Mouse (Mus musculus): ENCODE results near the gene Daam1. TPM values are rescaled to one million over a fixed set of nuclear protein-coding genes. Genes with fewer than 3 reads are reported as not detected.

The Daam1 gene
- polyA plus RNA-seq, 1 experiment from 2014 or later: 25.0 TPM

DNA sequence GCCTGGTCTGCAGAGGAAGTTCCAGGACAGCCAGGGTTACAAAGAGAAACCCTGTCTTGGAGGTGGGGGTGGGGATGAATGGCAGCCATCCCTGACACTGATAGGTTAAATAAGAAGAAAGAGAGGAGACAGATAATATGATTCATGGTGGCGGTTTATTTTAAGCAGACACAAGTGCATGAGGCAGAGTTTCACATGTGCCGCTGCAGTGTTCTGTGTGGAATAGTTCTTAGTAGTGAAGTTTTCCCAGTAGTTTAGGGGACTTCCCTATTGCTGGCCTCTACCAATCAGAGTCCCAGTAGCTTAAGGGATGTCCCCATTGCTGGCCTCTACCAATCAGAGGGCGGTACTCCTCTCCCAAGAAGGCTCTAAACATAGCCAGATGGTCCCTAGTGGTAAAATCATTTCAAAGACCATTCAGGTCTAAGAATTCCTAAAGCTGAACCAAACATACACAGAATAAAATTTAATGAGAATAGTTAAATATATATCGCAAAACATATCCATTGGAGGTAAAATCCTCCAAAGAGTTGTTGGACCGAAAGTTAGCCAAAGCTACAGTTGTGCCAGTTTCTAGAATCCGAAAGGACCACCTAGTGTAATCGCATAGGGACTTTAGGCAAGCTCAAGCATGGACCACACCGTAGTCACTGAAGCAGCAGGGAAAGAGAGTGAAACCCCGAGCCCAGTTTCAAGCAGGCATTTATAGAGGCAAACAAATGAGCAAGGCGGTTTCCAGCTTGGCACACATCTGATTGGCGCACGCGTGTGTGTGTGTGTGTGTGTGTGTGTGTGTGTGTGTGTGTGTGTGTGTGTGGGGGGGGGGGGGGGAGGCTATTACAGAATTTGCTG lies 178.4 kb downstream of the Daam1 start:
- WGBS: 93% methylated on average over 13 of the region's 13 CpGs
- H3K9ac ChIP-seq: no peak overlapping the region
- no peaks in the 10 kb centered on the region for H3K4me1 ChIP-seq (replicated peaks)
- H3K27ac ChIP-seq: no peak overlapping the region
- H3K27me3 ChIP-seq: no peaks in the 10 kb centered on the region
- H3K36me3 ChIP-seq: no peaks in the 10 kb centered on the region
- no peak overlapping the region for H3K4me3 ChIP-seq
- no peak for ATAC-seq (ENCODE audit: low FRiP score)
- no peak overlapping the region for H3K4me2 ChIP-seq
- H3K9me3 ChIP-seq: no peaks in the 10 kb centered on the region

DNA sequence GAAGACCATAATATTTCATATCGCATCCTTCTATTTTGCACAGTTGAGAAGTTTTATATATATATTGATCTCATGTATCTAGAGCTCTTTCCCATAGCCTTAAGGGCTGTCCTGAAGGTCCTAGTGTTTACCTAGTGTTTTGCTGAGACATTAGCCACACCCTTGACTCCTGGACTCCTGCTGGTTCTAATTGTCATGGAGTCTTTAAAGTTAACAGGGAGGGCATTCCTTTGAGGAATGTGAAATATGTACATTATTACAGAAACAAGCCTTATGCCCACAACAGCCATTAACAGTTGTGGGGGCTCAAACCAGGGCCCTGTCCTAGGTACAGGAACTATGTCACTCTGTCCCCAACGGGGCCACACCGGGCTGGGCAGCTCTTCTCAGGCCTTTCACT lies 180.5 kb downstream of the Daam1 start:
- H3K36me3 ChIP-seq: no peaks in the 10 kb centered on the region
- no peak for ATAC-seq (ENCODE audit: low FRiP score)
- H3K9me3 ChIP-seq: no peaks in the 10 kb centered on the region
- H3K9ac ChIP-seq: no peak overlapping the region
- no peak overlapping the region for H3K4me2 ChIP-seq
- no peaks in the 10 kb centered on the region for H3K4me1 ChIP-seq (replicated peaks)
- no peak overlapping the region for H3K27ac ChIP-seq
- H3K27me3 ChIP-seq: no peaks in the 10 kb centered on the region
- WGBS: 98% methylated on average over 3 of the region's 3 CpGs
- H3K4me3 ChIP-seq: no peak overlapping the region

DNA sequence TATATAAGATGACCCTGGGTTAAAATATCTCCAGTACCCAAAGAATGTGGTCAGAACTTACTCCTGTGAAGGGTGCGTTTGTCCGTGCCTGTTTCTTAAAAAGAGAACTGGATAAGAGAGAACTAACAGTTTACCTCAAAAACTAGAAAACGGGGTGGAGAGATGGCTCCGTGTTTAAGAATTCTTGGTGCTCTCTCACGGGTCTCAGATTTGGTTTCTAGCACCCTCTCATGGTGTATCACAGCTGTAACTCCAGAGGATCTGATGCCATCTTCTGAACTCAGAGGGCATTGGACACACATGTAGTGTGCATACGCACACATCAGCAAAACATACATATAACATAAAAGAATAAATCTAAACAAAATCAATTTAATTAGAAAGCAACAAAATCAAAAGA lies 181.2 kb downstream of the Daam1 start:
- no peak overlapping the region for H3K4me2 ChIP-seq
- no peaks in the 10 kb centered on the region for H3K36me3 ChIP-seq
- no peak overlapping the region for H3K27ac ChIP-seq
- no peak overlapping the region for H3K9ac ChIP-seq
- H3K9me3 ChIP-seq: no peaks in the 10 kb centered on the region
- no peaks in the 10 kb centered on the region for H3K27me3 ChIP-seq
- no peak for ATAC-seq (ENCODE audit: low FRiP score)
- no peak overlapping the region for H3K4me3 ChIP-seq
- no peaks in the 10 kb centered on the region for H3K4me1 ChIP-seq (replicated peaks)
- 91% methylated on average over 6 of the region's 6 CpGs for WGBS

DNA sequence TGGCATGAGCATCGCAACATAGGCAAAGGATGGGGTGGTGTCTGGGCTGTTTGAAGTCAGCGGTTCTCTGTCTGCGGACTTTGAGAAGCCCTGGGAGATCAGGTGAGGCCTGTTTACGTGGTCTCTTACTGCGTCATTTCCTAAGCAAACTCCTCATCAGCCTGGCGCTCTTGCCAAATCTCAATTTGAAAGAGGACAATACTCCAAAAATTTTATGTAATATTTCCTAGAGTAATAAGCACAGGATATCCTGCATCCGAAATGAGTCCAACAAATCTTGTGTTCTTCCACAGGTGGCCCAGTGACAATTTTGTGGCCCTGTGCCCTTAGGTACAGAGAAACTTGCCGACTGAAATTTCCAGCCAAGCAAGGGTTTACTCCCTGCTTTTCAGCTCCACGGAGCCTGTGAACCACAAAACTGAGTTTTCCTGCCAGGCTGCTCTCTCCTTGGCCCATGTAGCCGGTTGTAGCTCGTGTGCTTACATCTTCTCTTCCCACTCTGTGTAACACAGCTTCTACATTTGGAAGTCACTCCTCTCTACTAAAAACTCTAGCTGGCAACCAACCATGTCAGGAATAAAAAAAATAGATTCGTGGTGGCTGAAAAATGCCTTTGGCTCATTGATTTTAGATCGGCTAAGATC lies 183.0 kb downstream of the Daam1 start:
- no peak for ATAC-seq (ENCODE audit: low FRiP score)

DNA sequence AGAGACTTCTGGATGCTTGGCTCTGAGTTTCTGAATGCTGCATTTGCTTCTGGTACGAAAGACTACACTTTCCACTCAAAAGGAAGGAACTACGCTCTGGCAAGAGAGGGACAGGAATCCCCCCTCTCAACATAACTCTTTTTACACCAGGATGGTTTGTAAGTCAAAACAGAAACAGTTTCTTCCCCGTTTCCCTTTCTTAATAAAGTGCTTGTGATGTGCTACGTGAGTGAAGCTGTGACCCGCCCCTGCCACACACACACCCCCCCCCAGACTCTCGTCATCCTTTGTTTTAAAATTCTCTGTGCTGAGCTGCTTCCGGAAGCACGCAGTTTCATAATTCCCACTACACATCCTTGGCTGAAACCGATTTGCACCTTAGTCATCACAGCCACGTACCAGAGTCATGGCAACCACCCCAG lies 183.5 kb downstream of the Daam1 start:
- ATAC-seq (ENCODE audit: low FRiP score): no peak
- Histone ChIP-seq H3K36me3 (no peaks in the 10 kb centered on the region), H3K4me3 (no peak overlapping the region), H3K9me3 (no peaks in the 10 kb centered on the region), H3K27me3 (no peaks in the 10 kb centered on the region), H3K4me1 (replicated peaks) (no peaks in the 10 kb centered on the region), H3K9ac (no peak overlapping the region), H3K27ac (no peak overlapping the region), H3K4me2 (no peak overlapping the region)
- 70% methylated on average over 10 of the region's 10 CpGs for WGBS

More for the DNA sequence above, 183.0 kb downstream of the Daam1 start:
- no peak overlapping the region for H3K4me3 ChIP-seq
- no peaks in the 10 kb centered on the region for H3K9me3 ChIP-seq
- WGBS: 87% methylated on average over 13 of the region's 13 CpGs
- H3K4me2 ChIP-seq: no peak overlapping the region
- H3K36me3 ChIP-seq: no peaks in the 10 kb centered on the region
- no peak overlapping the region for H3K9ac ChIP-seq
- H3K4me1 ChIP-seq (replicated peaks): no peaks in the 10 kb centered on the region
- no peaks in the 10 kb centered on the region for H3K27me3 ChIP-seq
- H3K27ac ChIP-seq: no peak overlapping the region

DNA sequence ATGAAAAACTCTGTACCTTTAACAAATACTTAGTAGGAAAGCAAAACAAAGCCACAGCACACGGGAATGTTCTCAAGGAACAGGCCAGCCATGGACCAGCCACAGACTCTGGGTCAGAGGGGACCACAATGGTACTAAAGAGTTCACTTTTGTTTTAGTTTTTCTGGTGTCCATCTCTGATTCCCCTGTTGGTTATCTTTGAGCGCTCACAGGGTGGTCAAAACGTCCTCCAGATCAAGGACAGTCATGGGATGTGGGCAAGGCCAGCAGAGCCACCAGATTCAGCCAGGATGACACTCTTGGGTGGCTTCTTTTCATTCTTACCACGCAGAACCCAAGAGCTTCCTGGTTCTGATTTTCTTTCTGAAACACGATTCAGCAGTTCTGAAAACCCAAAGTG lies 184.4 kb downstream of the Daam1 start:
- H3K27ac ChIP-seq: no peak overlapping the region
- no peaks in the 10 kb centered on the region for H3K27me3 ChIP-seq
- no peak overlapping the region for H3K4me2 ChIP-seq
- no peaks in the 10 kb centered on the region for H3K9me3 ChIP-seq
- ATAC-seq (ENCODE audit: low FRiP score): no peak
- no peak overlapping the region for H3K4me3 ChIP-seq
- 75% methylated on average over 5 of the region's 5 CpGs for WGBS
- no peak overlapping the region for H3K9ac ChIP-seq
- no peaks in the 10 kb centered on the region for H3K4me1 ChIP-seq (replicated peaks)
- no peaks in the 10 kb centered on the region for H3K36me3 ChIP-seq

DNA sequence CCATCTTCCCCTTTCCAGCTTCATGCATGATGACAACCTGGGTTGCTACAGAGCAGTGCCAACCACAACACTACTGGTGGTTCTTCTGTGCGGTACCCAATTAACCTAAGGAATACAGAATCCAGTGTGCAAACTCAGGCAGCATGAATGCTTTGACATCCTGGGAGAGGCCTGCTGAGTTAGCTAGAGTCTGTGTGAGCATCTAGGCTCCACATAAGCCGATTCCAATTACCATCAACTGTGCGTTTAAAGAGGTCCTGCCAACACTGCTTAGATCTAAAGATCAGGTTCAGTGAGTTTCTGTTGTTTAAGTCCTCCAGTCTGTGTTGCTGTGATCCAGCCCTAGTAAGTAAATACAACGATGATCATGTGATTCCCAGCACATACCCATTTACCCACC lies 189.4 kb downstream of the Daam1 start:
- Histone ChIP-seq H3K4me3 (no peak overlapping the region), H3K27ac (no peak overlapping the region), H3K27me3 (no peaks in the 10 kb centered on the region), H3K9ac (no peak overlapping the region), H3K9me3 (no peaks in the 10 kb centered on the region), H3K4me2 (no peak overlapping the region), H3K4me1 (replicated peaks) (peaks cover 10% of the 10 kb centered on the region), H3K36me3 (no peaks in the 10 kb centered on the region)
- 93% methylated on average over 4 of the region's 4 CpGs for WGBS
- ATAC-seq (ENCODE audit: low FRiP score): no peak

DNA sequence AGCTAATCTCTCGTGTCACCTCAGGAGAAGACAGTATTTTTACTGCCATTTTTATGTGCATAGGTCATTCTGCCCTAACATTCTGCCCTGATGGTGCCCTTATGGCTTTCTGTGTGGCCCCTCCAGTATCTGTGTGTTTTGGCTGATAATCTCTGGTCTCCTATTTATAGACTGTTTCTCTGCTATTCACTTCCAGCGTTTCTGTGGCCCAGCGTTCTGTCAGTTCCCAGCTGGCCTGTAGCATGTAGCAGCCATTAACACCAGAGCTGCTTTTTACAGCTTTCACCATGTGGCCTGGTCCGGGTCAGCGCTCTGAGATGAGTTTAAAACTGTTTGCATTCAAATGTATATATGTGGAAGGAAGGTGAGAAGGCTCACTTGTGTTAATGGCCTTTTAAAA lies 190.7 kb downstream of the Daam1 start:
- no peaks in the 10 kb centered on the region for H3K9me3 ChIP-seq
- H3K36me3 ChIP-seq: no peaks in the 10 kb centered on the region
- peaks cover 13% of the 10 kb centered on the region for H3K4me1 ChIP-seq (replicated peaks)
- no peaks in the 10 kb centered on the region for H3K27me3 ChIP-seq
- H3K27ac ChIP-seq: no peak overlapping the region
- no peak overlapping the region for H3K9ac ChIP-seq
- WGBS: 72% methylated on average over 5 of the region's 5 CpGs
- H3K4me3 ChIP-seq: no peak overlapping the region
- H3K4me2 ChIP-seq: no peak overlapping the region
- ATAC-seq (ENCODE audit: low FRiP score): no peak

DNA sequence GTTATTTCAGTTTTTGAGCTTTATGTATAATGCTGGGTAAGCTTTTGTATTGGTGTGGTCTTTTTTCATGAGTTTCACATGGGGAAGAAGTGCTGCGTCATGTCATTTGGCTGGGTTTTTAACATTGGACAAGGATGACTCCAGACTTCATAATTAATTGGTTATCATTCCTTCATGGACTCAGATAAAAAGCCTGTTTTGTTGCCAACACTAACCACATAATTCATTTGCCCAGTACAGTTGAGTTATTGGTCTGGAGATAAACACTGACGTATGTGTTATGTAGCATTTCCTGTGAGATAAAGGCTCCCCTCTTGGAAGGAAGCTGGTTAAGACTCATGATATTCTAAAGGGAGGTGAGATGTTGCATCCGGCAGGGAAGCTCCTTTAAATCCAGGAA lies 191.9 kb downstream of the Daam1 start:
- Histone ChIP-seq H3K36me3 (no peaks in the 10 kb centered on the region), H3K27me3 (no peaks in the 10 kb centered on the region), H3K4me2 (no peak overlapping the region), H3K9ac (no peak overlapping the region), H3K4me3 (no peak overlapping the region), H3K4me1 (replicated peaks) (peaks cover 13% of the 10 kb centered on the region), H3K27ac (no peak overlapping the region), H3K9me3 (no peaks in the 10 kb centered on the region)
- no peak for ATAC-seq (ENCODE audit: low FRiP score)
- WGBS: 94% methylated on average over 3 of the region's 3 CpGs

DNA sequence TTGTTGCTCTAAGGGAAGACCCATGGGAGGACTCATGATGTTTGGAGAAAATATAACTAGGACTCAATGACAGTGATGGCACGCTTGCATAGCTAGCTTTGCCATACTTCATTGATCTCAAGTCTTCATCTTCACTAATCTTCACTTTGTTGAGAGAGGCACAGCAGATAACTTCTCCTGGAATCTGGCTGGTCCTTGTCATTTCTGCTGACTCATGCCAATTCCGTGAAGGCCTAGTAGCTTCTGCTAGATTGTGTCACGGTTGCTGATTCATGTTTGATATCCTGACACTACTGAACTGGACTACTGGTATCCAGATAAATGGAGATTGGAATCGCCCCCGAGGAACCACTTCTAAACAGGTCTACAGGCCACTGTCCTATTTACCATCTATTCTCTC lies 192.7 kb downstream of the Daam1 start:
- Histone ChIP-seq H3K4me1 (replicated peaks) (peaks cover 13% of the 10 kb centered on the region), H3K27ac (no peak overlapping the region), H3K9me3 (no peaks in the 10 kb centered on the region), H3K4me2 (no peak overlapping the region), H3K36me3 (no peaks in the 10 kb centered on the region), H3K27me3 (no peaks in the 10 kb centered on the region), H3K4me3 (no peak overlapping the region), H3K9ac (no peak overlapping the region)
- no peak for ATAC-seq (ENCODE audit: low FRiP score)
- WGBS: 93% methylated on average over 5 of the region's 5 CpGs

DNA sequence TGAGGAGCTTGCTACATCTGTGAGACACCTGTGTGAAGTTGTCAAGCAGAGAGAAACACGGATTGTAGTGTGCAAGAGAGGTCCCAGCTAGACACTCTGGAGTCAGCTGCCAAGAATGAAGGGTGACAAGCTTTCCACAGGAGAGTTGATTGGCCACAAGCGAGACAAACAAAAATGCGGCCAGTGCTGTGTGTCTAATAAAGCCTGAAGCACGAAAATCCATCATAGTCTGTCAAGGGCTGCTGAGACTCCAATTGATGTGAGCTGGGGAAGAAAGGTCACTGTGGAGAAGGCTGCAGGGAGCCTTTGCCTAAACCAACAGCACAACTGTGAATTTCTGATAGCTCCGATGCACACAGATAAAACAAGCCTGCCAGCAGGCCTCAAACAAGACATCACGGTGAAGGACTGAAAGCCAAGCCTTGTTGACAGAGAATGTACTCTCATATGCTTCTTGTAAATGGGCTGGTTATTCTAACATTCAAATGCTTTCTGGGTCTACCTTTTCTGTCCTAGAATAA lies 194.5 kb downstream of the Daam1 start:
- no peak for ATAC-seq (ENCODE audit: low FRiP score)
- Histone ChIP-seq H3K36me3 (no peaks in the 10 kb centered on the region), H3K9ac (no peak overlapping the region), H3K4me2 (no peak overlapping the region), H3K27ac (no peak overlapping the region), H3K4me3 (no peak overlapping the region), H3K9me3 (no peaks in the 10 kb centered on the region), H3K27me3 (no peaks in the 10 kb centered on the region), H3K4me1 (replicated peaks) (peaks cover 13% of the 10 kb centered on the region)
- WGBS: 15% methylated on average over 6 of the region's 6 CpGs

DNA sequence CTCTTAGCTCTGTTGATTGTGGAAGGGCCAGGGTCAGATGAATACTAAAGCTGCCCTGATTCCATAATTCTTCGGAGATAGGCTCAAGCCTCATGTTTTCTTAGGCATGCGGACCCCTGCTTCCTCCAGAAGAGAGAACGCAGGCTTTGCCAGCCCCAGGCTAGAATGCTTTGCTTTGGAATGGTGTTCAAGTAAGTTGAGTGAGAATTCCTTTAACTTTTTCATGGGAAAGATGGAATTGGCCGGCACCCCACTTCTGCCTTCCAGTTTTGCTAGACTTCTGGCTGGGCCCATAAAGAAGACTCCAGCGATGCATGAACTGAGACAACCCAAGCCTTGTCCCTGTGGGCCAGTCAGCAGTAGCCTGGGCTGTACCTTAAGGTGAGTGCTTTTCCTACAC lies 200.3 kb downstream of the Daam1 start:
- Histone ChIP-seq H3K4me1 (replicated peaks) (no peaks in the 10 kb centered on the region), H3K27me3 (no peaks in the 10 kb centered on the region), H3K9me3 (no peaks in the 10 kb centered on the region), H3K36me3 (no peaks in the 10 kb centered on the region), H3K4me2 (no peak overlapping the region), H3K27ac (no peak overlapping the region), H3K4me3 (no peak overlapping the region), H3K9ac (no peak overlapping the region)
- 89% methylated on average over 5 of the region's 5 CpGs for WGBS
- no peak for ATAC-seq (ENCODE audit: low FRiP score)

DNA sequence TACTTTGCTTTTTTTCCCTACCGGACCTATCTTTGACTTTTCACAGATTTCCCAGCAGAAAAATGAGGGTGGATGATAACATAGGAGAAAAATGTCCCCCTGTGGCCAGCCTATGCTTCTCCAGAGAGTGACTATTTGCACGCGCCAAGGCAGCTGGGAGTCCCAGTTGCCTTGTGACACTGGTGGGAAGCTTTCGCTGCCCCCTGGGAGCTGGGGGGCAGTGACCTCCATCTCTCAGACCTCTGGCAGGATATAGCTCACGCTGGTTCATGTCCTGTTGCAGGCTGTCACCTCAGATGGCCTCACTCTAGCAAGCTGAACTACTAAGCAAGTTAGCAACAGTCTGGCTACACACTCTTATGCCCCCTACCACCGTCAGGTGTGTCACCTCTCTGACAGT lies 200.9 kb downstream of the Daam1 start:
- Histone ChIP-seq H3K9ac (no peak overlapping the region), H3K9me3 (no peaks in the 10 kb centered on the region), H3K4me2 (no peak overlapping the region), H3K27ac (no peak overlapping the region), H3K36me3 (no peaks in the 10 kb centered on the region), H3K4me1 (replicated peaks) (no peaks in the 10 kb centered on the region), H3K27me3 (no peaks in the 10 kb centered on the region), H3K4me3 (no peak overlapping the region)
- 82% methylated on average over 6 of the region's 6 CpGs for WGBS
- no peak for ATAC-seq (ENCODE audit: low FRiP score)

Measured in hindbrain, embryonic 13.5 days (tissue).